Mouse (Mus musculus) left cerebral cortex, adult 8-10 months (tissue): ENCODE data around the gene Iqcf3. TPM values are rescaled to one million over a fixed set of nuclear protein-coding genes. Genes with fewer than 3 reads are reported as not detected.

Experiments used
- DNase-seq, 2 experiments: peaks; one replicate each; pipeline ENCODE4 v3.0.0; 2022; ENCODE audit warnings: low spot score in 2 of 2
- total RNA-seq, 4 experiments: library from RNA; stranded (reverse); gene quantifications; 2 replicates each; pipeline ENCODE4 v1.2.4; 2022

Gene Iqcf3
- total RNA-seq, 4 experiments from 2014 or later: not detected

GRCm38 (mm10) chr9:106456325-106457162, 104.9 kb downstream of the Iqcf3 start:
- no peak for DNase-seq

- DNase-seq: peak in 1 of 2 experiments; percentile 62
Measured at GRCm38 (mm10) chr9:106454888-106455681, 106.3 kb downstream of the Iqcf3 start.

- no peak for DNase-seq
Measured at GRCm38 (mm10) chr9:106454071-106454761, 107.2 kb downstream of the Iqcf3 start.

GRCm38 (mm10) chr9:106453271-106454070, 108.0 kb downstream of the Iqcf3 start, which contains the start of gene Pcbp4:
Gene Pcbp4 (plus strand): TSS chr9:106453291.
- no peak for DNase-seq

Other genes starting within 250 kb of the Iqcf3 start
- gene Dusp7, start 193.0 kb downstream of the Iqcf3 start, total RNA-seq: 100 to 1,000 TPM in 1 of 4 experiments, 10 to 100 TPM in 3; 89.5 to 103 (median 93.0) TPM
- gene Rpl29, start 132.2 kb downstream of the Iqcf3 start, total RNA-seq: 100 to 1,000 TPM; 266 to 312 (median 299) TPM
- gene Acy1, start 123.3 kb downstream of the Iqcf3 start, total RNA-seq: 10 to 100 TPM; 23.2 to 24.3 (median 23.7) TPM
- 10 to 100 TPM; 14.6 to 16.1 (median 15.3) TPM for gene Abhd14b, start 114.2 kb downstream of the Iqcf3 start, total RNA-seq
- 10 to 100 TPM; 31.7 to 35.8 (median 34.5) TPM for gene Abhd14a, start 114.0 kb downstream of the Iqcf3 start, total RNA-seq
- gene Pcbp4, start 108.3 kb downstream of the Iqcf3 start, total RNA-seq: 100 to 1,000 TPM; 201 to 223 (median 211) TPM
- 10 to 100 TPM; 11.7 to 15.6 (median 12.7) TPM for gene Gpr62, start 95.7 kb downstream of the Iqcf3 start, total RNA-seq
- gene Rrp9, start 85.7 kb downstream of the Iqcf3 start, total RNA-seq: 10 to 100 TPM; 26.9 to 47.9 (median 32.8) TPM
- gene Parp3, start 84.7 kb downstream of the Iqcf3 start, total RNA-seq: 1 to 10 TPM; 6.1 to 7.8 (median 7.0) TPM
- not detected for gene Iqcf1, start 61.7 kb downstream of the Iqcf3 start, total RNA-seq
- gene Iqcf5, start 47.1 kb downstream of the Iqcf3 start, total RNA-seq: 1 to 10 TPM in 1 of 4 experiments, under 1 TPM in 2, not detected in 1; 0.68 to 1.2 (median 0.79) TPM
- gene Iqcf4, start 9.4 kb upstream of the Iqcf3 start, total RNA-seq: not detected
- not detected for gene Iqcf6, start 65.0 kb upstream of the Iqcf3 start, total RNA-seq
- gene Grm2, start 94.5 kb upstream of the Iqcf3 start, total RNA-seq: 10 to 100 TPM; 42.5 to 59.1 (median 45.4) TPM
- 100 to 1,000 TPM in 3 of 4 experiments, 10 to 100 TPM in 1; 94.4 to 115 (median 103) TPM for gene Tex264, start 124.3 kb upstream of the Iqcf3 start, total RNA-seq
- 10 to 100 TPM; 15.9 to 17.9 (median 17.0) TPM for gene Rad54l2, start 227.6 kb upstream of the Iqcf3 start, total RNA-seq